Mouse (Mus musculus): Measurements from ENCODE around the gene Thbs3. TPM values are rescaled to one million over a fixed set of nuclear protein-coding genes. Genes with fewer than 3 reads are reported as not detected.

Thbs3 gene
- total RNA-seq (2021) (10 to 100 TPM in 1 of 2 experiments, 1 to 10 TPM in 1; 8.9 to 10.1 TPM), polyA plus RNA-seq (2012; rRNA removed) (10.1 and 10.2 TPM in 2 replicates)
- long read RNA-seq, partial matches to known transcripts = 0 of 3 reads
- long read RNA-seq, other reads (novel, unspliced or antisense) = 1 of 3 reads

DNA sequence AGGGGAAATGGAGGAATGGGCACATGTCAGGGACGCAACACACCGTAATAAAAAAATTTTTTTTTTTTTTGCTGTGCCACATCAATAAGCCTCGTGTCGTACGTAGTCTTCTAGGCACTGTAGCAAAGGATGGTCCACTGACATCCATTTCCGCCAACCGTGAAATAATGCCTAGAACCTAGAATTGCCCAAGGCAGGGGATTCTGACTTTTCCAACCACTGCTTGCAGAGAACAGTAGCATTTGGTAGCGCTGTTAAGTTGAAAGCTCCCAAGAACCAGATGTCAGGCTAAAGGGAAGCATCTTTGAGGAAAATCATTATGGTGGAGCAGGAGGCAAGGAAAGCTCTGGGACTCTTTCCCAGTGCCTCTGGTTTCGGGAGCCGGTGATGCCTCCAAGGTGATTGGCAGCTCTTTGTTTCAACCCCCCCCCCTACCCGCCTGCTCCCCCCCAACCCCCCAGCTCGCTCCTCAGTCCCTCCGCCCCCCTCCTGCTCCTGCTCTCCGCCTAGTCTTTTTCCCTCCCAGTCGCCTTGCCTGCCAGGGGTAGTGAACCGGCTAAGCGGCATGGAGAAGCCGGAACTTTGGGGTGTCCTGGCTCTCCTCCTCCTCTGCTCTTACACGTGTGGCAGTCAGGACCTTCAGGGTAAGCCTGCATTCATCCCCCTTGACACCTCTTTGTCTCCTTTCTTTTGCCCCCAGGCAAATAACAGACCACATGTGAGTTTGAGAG lies at the start of gene Thbs3:
Gene Thbs3, plus strand, starts transcription at position 500 of the 731 bp plus-strand sequence.
- no peak for DNase-seq

DNA sequence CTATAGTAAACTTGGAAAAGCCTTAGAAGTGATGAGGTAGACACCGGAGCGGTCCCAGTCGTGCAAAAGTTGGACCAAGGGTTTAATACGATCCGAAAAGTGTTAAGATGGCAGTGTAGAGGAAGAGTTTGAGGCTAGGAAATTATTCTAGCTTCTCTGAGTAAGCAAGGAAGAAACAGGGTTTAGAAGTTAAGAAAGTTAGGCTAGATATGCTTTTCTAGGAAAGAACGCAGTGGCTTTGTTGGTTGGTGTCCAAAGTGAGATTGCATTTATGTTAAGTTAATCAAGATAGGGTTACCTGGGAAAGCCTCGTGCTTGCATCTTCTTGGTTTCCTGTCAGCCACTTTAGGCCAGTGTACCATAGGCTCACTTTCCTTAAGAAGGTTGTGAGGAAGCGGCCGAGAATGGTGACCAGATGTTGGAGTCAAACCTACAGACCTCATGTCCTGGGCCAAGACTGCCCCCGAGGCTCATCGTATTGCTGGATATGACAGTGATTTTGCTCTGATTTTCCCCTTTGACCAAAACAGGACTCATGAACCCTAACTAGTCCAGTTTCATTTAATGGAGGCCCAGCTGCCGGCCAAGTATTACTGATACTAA lies 49.6 kb upstream of the Thbs3 start:
- no peak for DNase-seq

DNA sequence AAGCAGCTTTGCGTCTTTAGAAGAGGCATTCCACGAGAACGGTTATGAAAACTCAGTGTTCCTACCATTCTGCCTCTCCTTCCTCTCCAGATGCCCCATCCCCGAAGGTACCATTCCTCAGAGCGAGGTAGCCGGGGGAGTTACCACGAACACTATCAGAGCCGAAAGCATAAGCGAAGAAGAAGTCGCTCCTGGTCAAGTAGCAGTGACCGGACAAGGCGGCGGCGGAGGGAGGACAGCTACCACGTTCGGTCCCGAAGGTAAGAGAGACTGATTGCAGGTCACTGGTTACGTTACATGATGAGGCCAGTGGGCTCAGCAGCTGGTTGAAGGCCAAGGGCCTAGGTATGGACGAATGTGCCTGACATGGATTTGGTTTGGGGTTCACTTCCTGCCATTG lies 48.0 kb upstream of the Thbs3 start:
- DNase-seq = no peak

DNA sequence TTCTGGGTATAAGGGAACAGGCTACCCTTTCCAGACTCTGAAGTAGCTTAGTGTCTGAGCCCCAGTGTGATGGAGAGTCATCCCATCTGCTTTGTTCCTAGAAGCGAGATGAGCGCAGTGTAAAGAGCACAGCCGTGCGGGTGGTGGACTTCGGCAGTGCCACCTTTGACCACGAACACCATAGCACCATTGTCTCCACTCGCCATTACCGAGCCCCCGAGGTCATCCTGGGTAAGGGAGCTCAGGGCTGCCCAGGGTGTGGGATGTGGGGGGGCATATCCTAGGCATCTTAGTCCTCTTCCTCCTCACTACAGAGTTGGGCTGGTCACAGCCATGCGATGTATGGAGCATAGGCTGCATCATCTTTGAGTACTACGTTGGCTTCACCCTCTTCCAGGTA lies 40.1 kb upstream of the Thbs3 start:
- DNase-seq = no peak

DNA sequence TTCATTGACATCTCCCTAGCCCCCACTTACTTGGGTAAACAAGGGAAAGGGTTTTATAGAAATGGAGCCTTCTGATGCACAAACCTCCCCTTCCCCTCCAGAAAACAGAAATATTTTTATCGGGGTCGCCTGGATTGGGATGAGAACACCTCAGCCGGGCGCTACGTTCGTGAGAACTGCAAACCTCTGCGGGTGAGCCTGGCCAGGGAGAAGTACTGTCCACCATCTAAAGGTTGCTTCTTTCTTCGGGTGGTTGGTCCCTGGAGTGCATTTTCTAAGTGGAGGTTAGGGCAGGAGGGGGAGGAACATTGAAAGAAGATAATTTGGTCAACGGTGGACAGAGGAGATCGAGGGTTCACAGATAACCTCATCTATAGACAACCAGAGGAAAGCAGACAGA lies 39.4 kb upstream of the Thbs3 start:
- DNase-seq = no peak

DNA sequence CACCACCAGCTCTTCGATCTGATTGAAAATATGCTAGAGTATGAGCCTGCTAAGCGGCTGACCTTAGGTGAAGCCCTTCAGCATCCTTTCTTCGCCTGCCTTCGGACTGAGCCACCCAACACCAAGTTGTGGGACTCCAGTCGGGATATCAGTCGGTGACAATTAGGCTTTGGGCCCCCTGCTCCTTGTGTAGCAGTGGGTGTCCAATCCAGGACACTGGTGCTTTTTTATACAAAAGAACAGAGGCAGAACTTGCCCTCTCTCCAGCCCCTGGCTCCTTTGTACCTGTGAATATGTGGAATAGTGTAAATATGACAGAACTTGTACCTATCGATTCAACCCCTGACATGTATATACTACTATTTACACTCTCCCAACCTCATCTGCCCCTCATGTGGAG lies 38.6 kb upstream of the Thbs3 start:
- no peak for DNase-seq

DNA sequence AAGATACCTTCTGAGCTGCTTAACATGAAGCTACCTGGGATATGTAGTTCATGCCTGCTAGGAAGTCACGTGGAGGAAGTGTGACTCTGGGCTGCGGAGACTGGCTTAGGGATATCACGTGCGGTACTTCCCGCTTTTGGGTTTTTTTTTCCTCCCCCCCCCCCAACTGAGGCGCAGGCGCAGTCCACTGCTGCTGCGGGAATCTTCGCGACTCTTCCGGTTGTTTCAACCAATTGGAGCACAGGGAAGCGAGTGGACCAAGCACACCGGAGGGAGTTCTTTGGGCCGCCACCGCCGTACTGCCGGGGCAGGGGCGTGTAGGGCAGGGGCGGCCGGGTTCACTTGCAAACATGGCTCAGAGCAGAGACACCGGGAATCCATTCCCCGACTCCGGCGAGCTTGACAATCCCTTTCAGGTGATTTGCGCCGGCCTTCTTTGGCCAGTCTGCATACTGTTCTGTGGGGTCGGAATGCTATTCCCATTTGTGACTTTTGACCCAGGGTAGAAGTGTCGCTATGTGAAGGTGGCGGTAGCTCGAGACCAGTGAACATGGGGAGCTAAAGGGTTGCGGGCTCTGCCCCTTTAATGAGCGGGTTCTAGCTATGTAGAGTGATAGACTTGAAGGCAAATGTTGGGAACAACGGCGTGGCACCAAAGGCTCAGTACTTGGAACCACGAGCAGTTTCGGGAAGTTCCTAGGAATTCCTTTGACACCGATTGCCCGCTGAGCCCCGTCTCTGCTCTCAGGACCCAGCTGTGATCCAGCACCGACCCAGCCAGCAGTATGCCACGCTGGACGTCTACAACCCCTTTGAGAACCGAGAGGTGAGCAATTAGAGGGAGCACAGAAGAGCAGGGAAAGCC lies 37.5 kb upstream of the Thbs3 start, which contains the start of gene Scamp3:
Gene Scamp3, plus strand, starts transcription at position 232 of the 865 bp plus-strand sequence.
- DNase-seq = peak; percentile 90

DNA sequence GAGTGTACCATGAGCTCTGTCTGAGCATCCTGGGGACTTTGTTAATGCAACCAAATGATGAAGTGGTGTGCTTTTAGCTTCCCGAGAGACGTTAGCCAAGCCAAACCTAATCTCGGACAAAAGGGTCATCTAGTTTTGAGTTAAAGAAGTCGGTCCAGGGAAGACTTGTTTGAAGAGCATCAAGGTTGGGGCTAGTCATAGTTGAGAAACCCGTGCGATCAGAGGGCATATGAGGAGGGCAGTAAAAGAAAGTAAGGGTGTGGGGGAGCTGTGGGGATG lies 36.9 kb upstream of the Thbs3 start:
- no peak for DNase-seq

DNA sequence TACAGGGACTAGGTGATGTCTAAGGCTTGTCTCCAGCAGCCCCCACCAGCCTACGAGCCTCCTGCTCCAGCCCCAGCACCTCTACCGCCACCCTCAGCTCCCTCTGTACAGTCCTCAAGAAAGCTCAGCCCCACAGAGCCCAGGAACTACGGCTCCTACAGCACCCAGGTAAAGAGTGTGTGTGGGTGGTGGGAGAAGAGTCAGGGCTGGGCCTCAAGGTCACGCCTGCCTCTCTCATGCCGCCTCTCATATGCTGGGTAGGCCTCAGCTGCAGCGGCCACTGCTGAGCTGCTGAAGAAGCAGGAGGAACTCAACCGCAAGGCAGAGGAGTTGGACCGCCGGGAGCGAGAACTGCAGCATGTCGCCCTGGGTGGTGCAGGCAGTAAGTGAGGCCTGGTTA lies 35.9 kb upstream of the Thbs3 start:
- DNase-seq = no peak

DNA sequence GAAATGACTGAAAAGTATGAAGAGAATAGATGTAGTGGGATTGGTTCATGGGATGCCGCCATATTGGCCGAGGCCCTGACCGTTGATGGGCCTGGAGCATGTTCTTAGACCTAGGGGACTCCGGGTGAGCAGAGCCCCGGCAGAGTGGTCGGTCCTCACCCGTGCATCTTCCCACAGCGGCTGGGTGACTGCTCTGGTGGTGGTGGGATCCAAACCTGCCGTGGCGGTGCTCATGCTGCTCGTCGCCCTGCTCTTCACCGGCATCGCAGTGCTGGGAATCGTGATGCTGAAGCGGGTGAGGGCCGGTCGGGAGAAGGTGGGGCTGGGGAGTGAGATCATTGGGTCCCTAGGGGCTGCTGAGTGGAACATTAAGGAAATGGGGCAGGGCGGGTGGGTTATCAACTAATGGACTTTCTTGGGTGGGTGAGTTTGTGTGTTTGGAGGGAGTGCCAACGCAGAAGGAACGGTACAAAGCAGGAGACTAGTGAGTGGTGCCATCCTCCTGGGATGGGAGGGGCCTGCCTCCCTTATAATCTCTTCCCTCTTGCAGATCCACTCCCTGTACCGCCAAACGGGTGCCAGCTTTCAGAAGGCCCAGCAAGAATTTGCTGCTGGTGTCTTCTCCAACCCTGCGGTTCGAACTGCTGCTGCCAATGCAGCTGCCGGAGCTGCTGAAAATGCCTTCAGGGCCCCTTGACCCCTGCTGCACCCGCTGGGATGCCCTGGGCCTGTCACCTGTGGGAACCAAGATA lies 33.1 kb upstream of the Thbs3 start:
- DNase-seq = no peak

DNA sequence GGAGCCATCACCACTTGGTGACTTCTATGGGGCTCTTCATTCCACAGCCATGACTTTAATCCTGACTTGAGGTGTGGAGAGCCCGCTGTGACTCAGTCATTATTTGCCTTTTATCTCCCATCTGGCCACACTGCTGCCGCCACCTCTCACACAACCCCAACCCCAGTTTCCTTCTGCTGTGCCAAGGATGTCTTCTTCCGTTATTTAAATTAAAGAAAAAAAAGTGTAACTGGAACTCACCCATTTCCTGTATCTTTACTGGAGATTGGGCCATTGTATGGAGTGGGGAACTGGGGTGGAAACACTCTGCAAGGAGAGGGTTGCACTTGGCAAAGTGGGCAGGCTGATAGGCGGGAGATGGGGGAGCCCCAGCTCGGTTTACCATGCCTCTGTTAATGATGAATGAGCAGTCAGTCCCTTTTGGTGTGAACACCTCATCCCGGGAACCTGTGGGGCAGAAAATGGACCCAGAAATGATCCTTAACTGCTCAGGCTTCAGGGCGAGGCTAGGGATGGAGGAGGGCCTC lies 32.4 kb upstream of the Thbs3 start:
- no peak for DNase-seq

DNA sequence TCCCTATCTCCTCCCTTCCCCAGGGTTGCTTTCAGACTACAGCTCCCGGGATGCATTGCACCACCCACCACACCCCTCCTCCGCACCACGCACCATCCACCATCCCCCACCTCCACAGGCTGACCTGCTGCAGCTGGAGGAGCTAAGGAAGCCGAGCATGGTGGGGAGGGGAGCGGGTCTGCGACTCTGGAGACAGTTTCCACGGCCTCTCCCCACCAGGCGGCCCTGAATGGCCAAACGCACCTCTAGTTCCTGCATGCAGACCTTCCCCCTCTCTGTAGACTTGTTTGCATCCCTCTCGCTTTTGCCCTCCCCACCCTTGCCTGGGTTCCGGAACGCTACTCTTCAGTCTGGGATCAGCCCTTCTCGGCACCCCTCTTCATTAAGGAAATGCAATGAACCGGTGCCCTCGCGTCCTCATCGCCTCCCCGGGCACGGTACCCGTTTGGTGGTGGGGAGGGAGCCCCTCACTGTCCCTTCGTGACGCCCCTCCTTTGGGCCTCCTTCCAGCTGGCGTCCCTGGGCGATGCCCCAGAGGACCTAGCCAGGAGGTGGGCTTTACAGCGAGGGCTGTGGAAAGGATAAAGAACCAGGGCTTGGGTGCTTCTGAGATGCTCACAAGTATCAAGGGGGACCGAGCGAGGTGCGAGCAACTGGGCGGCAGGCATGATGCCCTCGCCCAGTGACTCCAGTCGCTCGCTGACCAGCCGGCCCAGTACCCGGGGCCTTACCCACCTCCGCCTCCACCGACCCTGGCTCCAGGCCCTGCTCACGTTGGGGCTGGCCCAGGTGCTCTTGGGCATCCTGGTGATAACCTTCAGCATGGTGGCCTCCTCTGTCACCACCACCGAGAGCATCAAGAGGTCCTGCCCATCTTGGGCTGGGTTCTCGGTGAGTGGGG lies 31.7 kb upstream of the Thbs3 start, which contains the start of gene Fam189b:
Gene Fam189b, plus strand, starts transcription at position 86 of the 901 bp plus-strand sequence.
- DNase-seq = peak; percentile 93

DNA sequence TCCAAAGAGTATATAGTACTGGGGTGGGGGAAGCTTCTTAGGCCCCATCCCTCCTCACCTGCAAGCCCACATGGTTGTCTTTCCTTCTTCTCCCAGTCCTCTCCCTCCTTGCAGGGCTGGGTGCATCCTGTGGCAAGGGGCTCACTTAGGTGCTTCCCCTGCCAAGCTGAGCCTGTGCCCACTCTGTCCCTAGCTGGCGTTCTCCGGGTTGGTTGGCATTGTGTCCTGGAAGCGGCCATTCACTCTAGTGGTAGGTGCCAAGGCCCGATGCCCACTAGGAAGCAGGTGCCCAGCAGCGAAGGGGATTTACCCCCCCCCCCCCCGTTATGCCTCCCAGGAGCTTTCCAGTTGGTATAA lies 31.0 kb upstream of the Thbs3 start:
- DNase-seq = no peak

DNA sequence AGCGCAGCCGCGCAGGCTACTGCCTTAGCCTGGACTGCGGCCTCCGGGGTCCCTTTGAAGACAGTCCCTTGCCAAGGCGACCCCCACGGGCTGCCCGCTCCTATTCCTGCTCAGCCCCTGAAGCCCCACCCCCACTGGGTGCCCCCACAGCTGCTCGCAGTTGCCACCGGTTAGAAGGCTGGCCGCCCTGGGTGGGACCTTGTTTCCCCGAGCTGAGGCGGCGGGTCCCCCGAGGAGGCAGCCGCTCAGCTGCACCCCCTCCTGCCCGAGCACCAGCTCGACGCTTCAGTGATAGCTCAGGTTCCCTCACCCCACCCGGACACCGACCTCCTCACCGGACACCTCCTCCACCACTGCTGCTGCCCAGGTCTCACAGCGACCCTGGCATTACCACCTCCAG lies 27.8 kb upstream of the Thbs3 start:
- DNase-seq = no peak

DNA sequence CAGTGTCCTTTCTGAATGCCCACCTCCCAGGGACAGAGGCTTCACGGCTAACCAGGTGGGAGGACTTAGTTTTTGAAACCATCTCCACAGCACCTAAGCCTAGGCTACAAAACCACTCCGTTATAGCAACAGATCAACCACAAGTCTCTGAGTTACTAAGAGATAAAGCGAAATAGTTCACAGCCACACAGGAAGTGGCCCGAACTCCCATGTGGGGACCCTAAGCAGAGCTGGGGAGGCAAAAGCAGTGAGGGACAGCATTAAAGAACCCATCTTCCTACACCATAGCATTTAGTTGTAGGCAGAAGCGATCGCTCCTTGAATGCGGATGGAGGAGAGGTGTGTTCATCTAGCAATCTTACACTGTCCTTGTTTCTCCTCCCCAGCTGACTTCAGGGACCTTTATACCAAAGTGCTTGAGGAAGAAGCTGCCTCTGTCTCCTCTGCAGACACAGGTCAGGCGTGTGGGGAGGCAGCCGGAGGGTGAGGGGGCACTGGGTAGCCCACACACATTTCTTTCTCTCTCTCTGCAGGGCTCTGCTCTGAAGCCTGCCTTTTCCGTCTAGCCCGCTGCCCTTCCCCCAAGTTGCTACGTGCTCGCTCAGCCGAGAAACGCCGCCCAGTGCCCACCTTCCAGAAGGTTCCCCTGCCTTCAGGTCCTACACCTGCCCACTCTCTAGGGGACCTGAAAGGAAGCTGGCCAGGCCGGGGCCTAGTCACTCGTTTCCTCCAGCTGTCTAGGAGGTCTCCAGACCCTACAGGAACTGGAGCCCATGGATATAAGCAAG lies 27.1 kb upstream of the Thbs3 start:
- DNase-seq = no peak

DNA sequence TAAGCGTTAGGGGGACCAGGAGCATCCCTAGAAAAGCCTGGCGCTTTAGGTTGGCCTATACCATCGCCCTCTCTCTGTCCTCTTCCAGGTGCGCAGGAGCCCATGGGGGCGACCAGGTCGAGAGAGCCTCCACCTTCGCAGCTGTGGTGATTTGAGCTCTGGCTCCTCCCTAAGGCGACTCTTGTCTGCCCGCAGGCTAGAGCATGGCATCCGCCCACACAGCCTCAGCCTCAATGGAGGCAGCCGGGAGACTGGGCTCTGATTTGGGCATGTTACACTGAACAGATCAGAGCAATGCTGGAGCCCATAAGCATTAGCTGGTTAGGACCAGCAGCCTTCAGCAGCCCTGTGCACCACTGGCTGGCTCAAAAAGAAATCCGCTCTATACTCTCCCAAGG lies 26.5 kb upstream of the Thbs3 start:
- no peak for DNase-seq

DNA sequence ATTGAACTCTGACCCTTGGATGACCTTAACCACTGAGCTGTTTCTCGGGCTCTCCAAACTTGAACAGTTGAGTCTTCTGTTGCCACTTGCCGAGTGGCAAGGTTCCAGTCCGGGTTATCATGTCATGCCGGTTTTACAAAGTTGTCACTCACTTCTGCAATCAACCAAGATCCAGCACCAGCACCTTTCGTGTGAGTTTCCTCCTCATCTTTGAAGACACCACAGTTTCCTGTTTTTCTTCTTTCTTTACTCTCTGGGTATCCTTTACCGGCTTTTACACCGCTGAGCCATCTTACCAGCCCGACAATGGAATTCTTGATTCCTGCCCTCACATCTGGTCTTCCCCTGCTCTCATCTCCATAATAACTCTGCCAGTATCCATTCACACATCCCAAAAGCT lies 24.5 kb upstream of the Thbs3 start:
- DNase-seq = no peak

DNA sequence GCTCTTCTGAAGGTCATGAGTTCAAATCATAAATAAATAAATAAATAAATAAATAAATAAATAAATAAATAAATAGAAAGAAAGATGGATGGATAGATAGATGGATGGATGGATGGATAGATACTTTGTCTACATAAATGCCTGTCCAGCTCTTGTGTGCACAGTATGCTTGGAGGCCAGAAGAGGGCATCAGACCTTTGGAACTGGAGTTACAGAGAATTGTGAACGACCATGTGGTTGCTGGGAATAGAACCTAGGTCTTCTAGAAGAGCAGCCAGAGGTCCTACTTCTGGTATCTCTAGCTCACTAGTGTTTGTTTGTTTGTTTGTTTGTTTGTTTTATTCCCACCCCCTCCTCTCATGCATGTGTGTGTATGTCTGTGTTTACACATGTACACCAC lies 21.6 kb upstream of the Thbs3 start:
- no peak for DNase-seq

DNA sequence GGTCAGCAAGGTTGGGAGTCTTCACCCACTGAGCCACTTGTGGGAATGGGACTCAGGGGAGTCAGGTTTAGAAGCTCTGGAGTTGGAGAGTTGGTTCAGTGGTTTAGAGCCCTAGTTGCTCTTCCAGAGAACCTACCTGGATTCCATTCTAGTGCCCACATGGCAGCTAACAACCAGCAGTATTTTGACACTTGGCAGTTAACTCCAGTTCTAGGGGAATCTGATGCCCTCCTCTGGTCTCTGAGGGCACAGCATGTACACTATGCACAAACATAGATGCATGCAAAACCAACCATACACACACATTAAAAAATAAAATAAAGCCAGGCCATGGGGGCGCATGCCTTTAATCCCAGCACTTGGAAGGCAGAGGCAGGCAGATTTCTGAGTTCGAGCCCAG lies 21.1 kb upstream of the Thbs3 start:
- DNase-seq = no peak

All from adrenal gland, adult 2 months (tissue).